8 mouse cellular contexts compared by ENCODE assay signal in genomic region chr13:58157036-58157435, GRCm38 (mm10). TPM values are rescaled to one million over a fixed set of nuclear protein-coding genes. Genes with fewer than 3 reads are reported as not detected.
A peak's percentile ranks its signal among the peaks of the same experiment; 100 is the strongest.
DNase-seq lines count a peak whose midpoint lies in the region; ATAC-seq and TF ChIP-seq lines count a peak whose summit lies in the region.

No protein-coding gene starts in this region.

- WGBS in thymus, adult 2 months, result 26% methylated on average over 8 of the region's 8 CpGs
- WGBS in intestine, embryonic 15.5 days, result 22% methylated on average over 8 of the region's 8 CpGs

- peak; percentile 21 for DNase-seq in cerebellum, adult 11 months
- DNase-seq in cerebellum, postnatal 4 days (ENCODE audit: low spot score in 2 of 2), result no peak
- DNase-seq in thymus, adult 2 months, result peak; percentile 30
- no peak for DNase-seq in thymus, adult 18-20 months
- peak; percentile 22 for DNase-seq in neural tube, embryonic 10.5 days (ENCODE audit: extremely low spot score, low spot score)
- DNase-seq in adrenal gland, postnatal 10 days, result no peak
- DNase-seq in left cerebral cortex, adult 11 months (ENCODE audit: low spot score), result no peak

- no peak for TF ChIP-seq POLR2A in thymus, adult 2 months (IDR thresholded peaks at IDR 0.05; ENCODE audit: control insufficient read depth, extremely low read depth, insufficient read depth, low read length, poor library complexity)

- H3K4me2 ChIP-seq in intestine, embryonic 15.5 days (replicated peaks), result peak overlapping the region; percentile 95

- peaks cover 6% of the 10 kb centered on the region for H3K4me1 ChIP-seq in thymus, adult 2 months (replicated peaks; ENCODE audit: control insufficient read depth, insufficient read depth, low read length)
- H3K4me1 ChIP-seq in intestine, embryonic 15.5 days (replicated peaks), result peaks cover 4% of the 10 kb centered on the region

- H3K9me3 ChIP-seq in intestine, embryonic 15.5 days, result no peaks in the 10 kb centered on the region

- H3K9ac ChIP-seq in intestine, embryonic 15.5 days, result peak overlapping the region; percentile 66; the same call in 1 of the 2 replicates

- TF ChIP-seq CTCF in thymus, adult 2 months (IDR thresholded peaks at IDR 0.05; ENCODE audit: borderline replicate concordance, control insufficient read depth, extremely low read depth, insufficient read depth, low read length, poor library complexity), result no peak

- 0 out of 2 replicates have a peak, but pooled peaks have one; percentile 3 for ATAC-seq in intestine, embryonic 15.5 days

- peak overlapping the region; percentile 90 for H3K4me3 ChIP-seq in thymus, adult 2 months (ENCODE audit: control insufficient read depth, insufficient read depth, low read length)
- peak overlapping the region; percentile 91 for H3K4me3 ChIP-seq in intestine, embryonic 15.5 days (replicated peaks)

- H3K36me3 ChIP-seq in thymus, adult 2 months (ENCODE audit: control insufficient read depth, insufficient read depth, low read length), result peaks cover 10% of the 10 kb centered on the region
- peaks cover 22% of the 10 kb centered on the region for H3K36me3 ChIP-seq in intestine, embryonic 15.5 days

- no peaks in the 10 kb centered on the region for H3K27me3 ChIP-seq in thymus, adult 2 months (ENCODE audit: control insufficient read depth, insufficient read depth, low read length)
- no peaks in the 10 kb centered on the region for H3K27me3 ChIP-seq in intestine, embryonic 15.5 days (replicated peaks)

- H3K27ac ChIP-seq in thymus, adult 2 months (ENCODE audit: control insufficient read depth, insufficient read depth, low read length), result no peak overlapping the region
- no peak overlapping the region for H3K27ac ChIP-seq in intestine, embryonic 15.5 days

RNA-seq across cellular contexts. Expression of gene Idnk, which starts 0.4 kb away (rescaled TPM):
- 53.4 and 57.2 TPM in 2 replicates for polyA plus RNA-seq in thymus, adult 2 months (2012; rRNA removed)
- polyA plus RNA-seq in intestine, embryonic 15.5 days (2015; fragmentation: Nextera tagmentation; extraction: Ambion mirVana), result 43.0 and 44.0 TPM in 2 replicates
- 10 to 100 TPM; 43.8 to 48.6 TPM for total RNA-seq in adrenal gland, postnatal 10 days (2021)

RNA-seq across cellular contexts. Expression of gene Hnrnpa0, which starts 28.7 kb away (rescaled TPM):
- polyA plus RNA-seq in thymus, adult 2 months (2012; rRNA removed), result 169 and 254 TPM in 2 replicates
- polyA plus RNA-seq in intestine, embryonic 15.5 days (2015; fragmentation: Nextera tagmentation; extraction: Ambion mirVana), result 28.2 and 36.2 TPM in 2 replicates
- total RNA-seq in adrenal gland, postnatal 10 days (2021), result 100 to 1,000 TPM; 139 to 143 TPM

RNA-seq across cellular contexts. Expression of gene Klhl3, which starts 43.6 kb away (rescaled TPM):
- polyA plus RNA-seq in thymus, adult 2 months (2012; rRNA removed), result 1.9 and 2.0 TPM in 2 replicates
- 2.6 and 2.8 TPM in 2 replicates for polyA plus RNA-seq in intestine, embryonic 15.5 days (2015; fragmentation: Nextera tagmentation; extraction: Ambion mirVana)
- 1 to 10 TPM; 2.8 to 2.9 TPM for total RNA-seq in adrenal gland, postnatal 10 days (2021)

RNA-seq across cellular contexts. Expression of gene Ubqln1, which starts 58.4 kb away (rescaled TPM):
- 161 and 171 TPM in 2 replicates for polyA plus RNA-seq in thymus, adult 2 months (2012; rRNA removed)
- polyA plus RNA-seq in intestine, embryonic 15.5 days (2015; fragmentation: Nextera tagmentation; extraction: Ambion mirVana), result 102 and 107 TPM in 2 replicates
- total RNA-seq in adrenal gland, postnatal 10 days (2021), result 10 to 100 TPM; 89.6 to 93.1 TPM

Comparison
In these comparisons a context has a peak if more than half of its experiments do, and no peak if none do; other contexts are left out.
1. DNase-seq: peak in cerebellum, adult 11 months (single experiment), thymus, adult 2 months (single experiment) and neural tube, embryonic 10.5 days (single experiment); none in cerebellum, postnatal 4 days (0 of 2), thymus, adult 18-20 months (0 of 2), adrenal gland, postnatal 10 days (single experiment) and left cerebral cortex, adult 11 months (single experiment).